Mouse (Mus musculus): ENCODE measurements around the gene Hoxd9. TPM values are rescaled to one million over a fixed set of nuclear protein-coding genes. Genes with fewer than 3 reads are reported as not detected.

Gene Hoxd9
- total and polyA plus RNA-seq, 3 experiments = 0.10 to 0.29 (median 0.16) TPM

GRCm38 (mm10) chr2:74710929-74711543 is 13.5 kb downstream of the Hoxd9 start:
- Histone ChIP-seq H3K9ac (ENCODE audit: low read depth, low read length) (no peak overlapping the region), H3K4me3 (no peak overlapping the region), H3K79me2 (replicated peaks; ENCODE audit: control insufficient read depth, insufficient read depth, low read length) (no peaks in the 10 kb centered on the region), H3K4me1 (ENCODE audit: control insufficient read depth, insufficient read depth, low read length) (no peaks in the 10 kb centered on the region), H3K36me3 (ENCODE audit: control insufficient read depth, insufficient read depth, low read length) (no peaks in the 10 kb centered on the region), H3K27ac (no peak overlapping the region), H3K27me3 (ENCODE audit: control insufficient read depth, insufficient read depth, low read length) (peaks cover 28% of the 10 kb centered on the region)
- 6% methylated on average over 16 of the region's 16 CpGs for WGBS
- DNase-seq = no peak
- TF ChIP-seq EP300 (IDR thresholded peaks at IDR 0.05; ENCODE audit: insufficient read depth, low read depth, low read length) (no peak), POLR2A (IDR thresholded peaks at IDR 0.05; ENCODE audit: insufficient read depth, low read depth, low read length) (no peak), CTCF (IDR thresholded peaks at IDR 0.05) (no peak)
- intact Hi-C loops (cut with DNase I) = no loop called here

GRCm38 (mm10) chr2:74711721-74712621 is 14.4 kb downstream of the Hoxd9 start, which contains the start of the genes Hoxd3 and Hoxd4:
Gene Hoxd3 (plus strand): TSS chr2:74711927.
Gene Hoxd4 (plus strand): TSS chr2:74711929.
- peak within 1 kb of the TSS; percentile 51 for H3K4me3 ChIP-seq
- H3K27ac ChIP-seq = peak within 1 kb of the TSS; percentile 24
- H3K4me1 ChIP-seq (ENCODE audit: control insufficient read depth, insufficient read depth, low read length) = no peaks in the 10 kb centered on the region
- H3K9ac ChIP-seq (ENCODE audit: low read depth, low read length) = peak within 1 kb of the TSS; percentile 33
- 3% methylated on average over 64 of the region's 65 CpGs for WGBS
- intact Hi-C loops (cut with DNase I) = no loop called here
- no peaks in the 10 kb centered on the region for H3K36me3 ChIP-seq (ENCODE audit: control insufficient read depth, insufficient read depth, low read length)
- TF ChIP-seq EP300 (IDR thresholded peaks at IDR 0.05; ENCODE audit: insufficient read depth, low read depth, low read length) = no peak
- TF ChIP-seq CTCF (IDR thresholded peaks at IDR 0.05) = no peak
- no peak for TF ChIP-seq POLR2A (IDR thresholded peaks at IDR 0.05; ENCODE audit: insufficient read depth, low read depth, low read length)
- peaks cover 25% of the 10 kb centered on the region for H3K27me3 ChIP-seq (ENCODE audit: control insufficient read depth, insufficient read depth, low read length)
- DNase-seq = peak; percentile 49 to 68
- no peaks in the 10 kb centered on the region for H3K79me2 ChIP-seq (replicated peaks; ENCODE audit: control insufficient read depth, insufficient read depth, low read length)

- Histone ChIP-seq H3K4me1 (ENCODE audit: control insufficient read depth, insufficient read depth, low read length) (no peaks in the 10 kb centered on the region), H3K36me3 (ENCODE audit: control insufficient read depth, insufficient read depth, low read length) (no peaks in the 10 kb centered on the region), H3K79me2 (replicated peaks; ENCODE audit: control insufficient read depth, insufficient read depth, low read length) (no peaks in the 10 kb centered on the region), H3K27me3 (ENCODE audit: control insufficient read depth, insufficient read depth, low read length) (peaks cover 24% of the 10 kb centered on the region), H3K27ac (no peak overlapping the region), H3K4me3 (no peak overlapping the region), H3K9ac (ENCODE audit: low read depth, low read length) (no peak overlapping the region)
- peak in 1 of 2 experiments; percentile 18 for DNase-seq
- intact Hi-C loops (cut with DNase I) = no loop called here
- TF ChIP-seq EP300 (IDR thresholded peaks at IDR 0.05; ENCODE audit: insufficient read depth, low read depth, low read length) (no peak), CTCF (IDR thresholded peaks at IDR 0.05) (no peak), POLR2A (IDR thresholded peaks at IDR 0.05; ENCODE audit: insufficient read depth, low read depth, low read length) (no peak)
- WGBS = 15% methylated on average over 19 of the region's 19 CpGs
Measured at GRCm38 (mm10) chr2:74713239-74714150, 16.0 kb downstream of the Hoxd9 start.

GRCm38 (mm10) chr2:74714156-74714789 is 16.7 kb downstream of the Hoxd9 start:
- Histone ChIP-seq H3K79me2 (replicated peaks; ENCODE audit: control insufficient read depth, insufficient read depth, low read length) (no peaks in the 10 kb centered on the region), H3K27ac (no peak overlapping the region), H3K36me3 (ENCODE audit: control insufficient read depth, insufficient read depth, low read length) (no peaks in the 10 kb centered on the region), H3K4me3 (no peak overlapping the region), H3K4me1 (ENCODE audit: control insufficient read depth, insufficient read depth, low read length) (no peaks in the 10 kb centered on the region), H3K27me3 (ENCODE audit: control insufficient read depth, insufficient read depth, low read length) (peaks cover 24% of the 10 kb centered on the region), H3K9ac (ENCODE audit: low read depth, low read length) (no peak overlapping the region)
- intact Hi-C loops (cut with DNase I) = no loop called here
- DNase-seq = no peak
- 19% methylated on average over 18 of the region's 18 CpGs for WGBS
- no peak for TF ChIP-seq POLR2A (IDR thresholded peaks at IDR 0.05; ENCODE audit: insufficient read depth, low read depth, low read length)
- no peak for TF ChIP-seq CTCF (IDR thresholded peaks at IDR 0.05)
- TF ChIP-seq EP300 (IDR thresholded peaks at IDR 0.05; ENCODE audit: insufficient read depth, low read depth, low read length) = no peak

- TF ChIP-seq EP300 (IDR thresholded peaks at IDR 0.05; ENCODE audit: insufficient read depth, low read depth, low read length) (no peak), CTCF (IDR thresholded peaks at IDR 0.05) (no peak), POLR2A (IDR thresholded peaks at IDR 0.05; ENCODE audit: insufficient read depth, low read depth, low read length) (no peak)
- WGBS = 15% methylated on average over 14 of the region's 14 CpGs
- no peak for DNase-seq
- Histone ChIP-seq H3K4me3 (no peak overlapping the region), H3K79me2 (replicated peaks; ENCODE audit: control insufficient read depth, insufficient read depth, low read length) (no peaks in the 10 kb centered on the region), H3K36me3 (ENCODE audit: control insufficient read depth, insufficient read depth, low read length) (no peaks in the 10 kb centered on the region), H3K27me3 (ENCODE audit: control insufficient read depth, insufficient read depth, low read length) (peaks cover 23% of the 10 kb centered on the region), H3K4me1 (ENCODE audit: control insufficient read depth, insufficient read depth, low read length) (no peaks in the 10 kb centered on the region), H3K27ac (no peak overlapping the region), H3K9ac (ENCODE audit: low read depth, low read length) (no peak overlapping the region)
- intact Hi-C loops (cut with DNase I) = loop anchor here (1.0 kb wide), 2 partner anchors 340 to 423 kb away; no protein-coding TSS in a partner anchor
Measured at GRCm38 (mm10) chr2:74714881-74715280, 17.4 kb downstream of the Hoxd9 start.
